Mouse (Mus musculus): Measurements from ENCODE around the gene Lrrc74b. TPM values are rescaled to one million over a fixed set of nuclear protein-coding genes. Genes with fewer than 3 reads are reported as not detected.

Lrrc74b gene
- polyA plus RNA-seq, 1 experiment from 2014 or later, result 0.05 TPM

DNA sequence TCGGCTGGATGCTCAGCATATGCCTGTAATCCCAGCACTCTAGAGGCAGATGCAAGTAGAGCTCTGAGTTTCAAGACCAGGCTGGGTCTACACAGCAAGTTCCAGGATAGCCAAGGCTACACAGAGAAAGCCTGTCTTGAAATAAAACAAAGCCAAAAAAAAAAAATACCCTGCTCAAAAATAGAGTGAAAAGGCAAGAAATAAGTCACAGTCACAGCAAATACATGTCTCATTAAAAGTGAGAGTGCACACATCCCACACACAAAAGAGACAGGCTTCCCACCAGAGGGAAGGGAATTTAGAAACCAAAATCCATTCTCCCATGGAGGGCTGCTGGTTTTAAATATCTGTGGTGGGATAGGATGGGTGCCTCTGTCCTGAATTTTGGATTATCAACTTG lies 2.5 kb upstream of the Lrrc74b start:
- peaks cover 10% of the 10 kb centered on the region for H3K4me1 ChIP-seq (ENCODE audit: insufficient read depth)
- ATAC-seq (no peak), DNase-seq (no peak)
- TF ChIP-seq CTCF (IDR thresholded peaks at IDR 0.05; ENCODE audit: low read depth), result no peak
- no peak for TF ChIP-seq EP300 (IDR thresholded peaks at IDR 0.05; ENCODE audit: low read depth)
- H3K4me3 ChIP-seq (ENCODE audit: low read depth, low read length), result no peak overlapping the region
- H3K9ac ChIP-seq (replicated peaks), result no peak overlapping the region
- no peak overlapping the region for H3K4me2 ChIP-seq (ENCODE audit: low read depth, low read length)
- H3K27ac ChIP-seq (ENCODE audit: low read depth), result no peak overlapping the region
- no peaks in the 10 kb centered on the region for H3K36me3 ChIP-seq (replicated peaks; ENCODE audit: insufficient read depth, low read length)
- no peaks in the 10 kb centered on the region for H3K9me3 ChIP-seq (ENCODE audit: low read length)
- 26% methylated on average over 1 of the region's 1 CpGs for WGBS (ENCODE audit: insufficient replicate concordance)
- H3K27me3 ChIP-seq (ENCODE audit: insufficient read depth, low read length), result peaks cover 14% of the 10 kb centered on the region

DNA sequence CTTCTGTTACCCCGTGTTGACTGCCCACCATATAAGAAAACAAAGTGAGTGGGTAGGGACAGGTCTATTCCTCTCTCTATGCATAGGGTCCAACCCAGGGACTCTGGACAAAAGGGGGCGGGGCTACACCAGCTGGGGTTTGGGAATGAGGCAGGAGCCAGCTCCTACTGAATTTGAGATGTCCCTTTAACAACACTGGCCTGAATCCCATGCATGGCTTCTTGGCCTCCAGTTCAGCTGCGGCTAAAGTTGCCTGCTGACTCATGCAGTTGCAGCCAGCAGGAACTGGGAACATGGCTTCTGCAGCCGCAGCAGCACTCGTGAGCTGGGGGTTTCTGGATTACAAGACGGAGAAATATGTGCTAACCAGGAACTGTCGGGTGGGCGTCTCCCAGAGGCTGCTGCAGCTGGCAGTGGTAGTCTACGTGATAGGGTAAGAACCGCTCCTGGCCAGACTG lies 733 bp upstream of the Lrrc74b start, which contains the start of gene P2rx6:
Gene P2rx6, plus strand, starts transcription at position 135 of the 458 bp plus-strand sequence.
- Histone ChIP-seq H3K27ac (ENCODE audit: low read depth) (no peak within 1 kb of the TSS), H3K9me3 (ENCODE audit: low read length) (no peaks in the 10 kb centered on the region), H3K4me2 (ENCODE audit: low read depth, low read length) (peak within 1 kb of the TSS; percentile 44), H3K4me1 (ENCODE audit: insufficient read depth) (peaks cover 13% of the 10 kb centered on the region), H3K27me3 (ENCODE audit: insufficient read depth, low read length) (peaks cover 14% of the 10 kb centered on the region), H3K4me3 (ENCODE audit: low read depth, low read length) (0 out of 2 replicates have a peak within 1 kb of the TSS, but pooled peaks have one; percentile 4), H3K36me3 (replicated peaks; ENCODE audit: insufficient read depth, low read length) (no peaks in the 10 kb centered on the region), H3K9ac (replicated peaks) (no peak within 1 kb of the TSS)
- DNase-seq, result peak; percentile 31
- TF ChIP-seq EP300 (IDR thresholded peaks at IDR 0.05; ENCODE audit: low read depth) (no peak), CTCF (IDR thresholded peaks at IDR 0.05; ENCODE audit: low read depth) (no peak)
- peak; percentile 14; the same call in 1 of the 2 replicates for ATAC-seq
- 3% methylated on average over 10 of the region's 10 CpGs for WGBS (ENCODE audit: insufficient replicate concordance)

DNA sequence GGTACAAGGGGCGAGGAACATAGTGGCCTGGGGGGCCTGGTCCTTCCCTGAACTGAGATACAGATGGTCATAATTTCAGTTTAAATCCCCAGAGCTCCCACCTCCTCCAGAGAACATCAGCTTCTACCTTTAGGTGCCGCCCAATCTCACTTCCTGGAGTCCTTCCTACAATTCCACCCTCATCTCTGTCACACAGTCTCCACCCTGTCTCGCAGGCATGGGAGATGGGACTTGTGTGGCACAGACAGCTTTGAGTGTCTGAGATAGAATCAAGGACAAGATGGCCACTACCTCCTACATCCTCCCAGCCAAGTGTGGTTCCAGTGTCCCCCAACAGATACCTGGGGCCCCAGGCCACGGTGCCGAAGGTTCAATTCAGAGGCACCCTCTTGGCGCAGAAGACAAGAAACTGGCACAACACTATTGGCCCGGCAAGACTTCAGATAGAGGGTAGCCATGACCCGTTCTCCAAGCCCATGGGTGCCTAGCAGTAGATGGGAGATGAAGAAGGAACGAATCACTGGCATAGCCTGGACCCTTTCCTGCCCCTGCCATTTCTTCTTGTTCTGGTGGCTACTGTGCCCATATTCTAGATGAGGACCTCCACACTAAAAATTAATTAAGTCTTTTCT lies 1.5 kb downstream of the Lrrc74b start:
- H3K9ac ChIP-seq (replicated peaks), result no peak overlapping the region
- peaks cover 13% of the 10 kb centered on the region for H3K4me1 ChIP-seq (ENCODE audit: insufficient read depth)
- no peak overlapping the region for H3K27ac ChIP-seq (ENCODE audit: low read depth)
- no peak for TF ChIP-seq EP300 (IDR thresholded peaks at IDR 0.05; ENCODE audit: low read depth)
- no peak for TF ChIP-seq CTCF (IDR thresholded peaks at IDR 0.05; ENCODE audit: low read depth)
- no peak for DNase-seq
- H3K4me3 ChIP-seq (ENCODE audit: low read depth, low read length), result no peak overlapping the region
- no peak for ATAC-seq
- H3K4me2 ChIP-seq (ENCODE audit: low read depth, low read length), result no peak overlapping the region
- H3K36me3 ChIP-seq (replicated peaks; ENCODE audit: insufficient read depth, low read length), result no peaks in the 10 kb centered on the region
- 66% methylated on average over 9 of the region's 9 CpGs for WGBS (ENCODE audit: insufficient replicate concordance)
- no peaks in the 10 kb centered on the region for H3K9me3 ChIP-seq (ENCODE audit: low read length)
- H3K27me3 ChIP-seq (ENCODE audit: insufficient read depth, low read length), result peaks cover 14% of the 10 kb centered on the region

DNA sequence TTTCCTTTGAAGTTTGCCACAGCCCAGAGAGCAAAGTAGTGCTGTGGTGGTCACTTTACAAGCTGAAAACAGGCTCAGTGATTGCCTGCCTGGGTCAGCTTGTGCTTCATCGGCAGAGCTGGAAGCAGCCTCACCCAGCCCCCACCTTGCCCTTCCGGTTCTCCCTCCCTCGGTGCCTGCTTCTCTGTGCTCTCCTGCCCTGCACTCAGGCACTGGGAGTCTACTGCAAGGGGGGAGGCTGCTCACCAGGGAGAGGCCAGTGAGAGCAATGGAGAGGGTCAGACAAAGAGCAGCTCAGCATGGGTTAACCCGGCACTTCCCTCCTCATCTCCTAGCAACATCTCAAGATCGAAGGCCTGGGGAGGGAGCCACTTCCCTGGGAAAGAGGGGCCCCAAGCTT lies 2.2 kb downstream of the Lrrc74b start:
- DNase-seq (no peak), ATAC-seq (no peak)
- H3K4me2 ChIP-seq (ENCODE audit: low read depth, low read length), result peak overlapping the region; percentile 58
- H3K9me3 ChIP-seq (ENCODE audit: low read length), result no peaks in the 10 kb centered on the region
- no peak overlapping the region for H3K27ac ChIP-seq (ENCODE audit: low read depth)
- no peak overlapping the region; the same call in 1 of the 2 replicates for H3K9ac ChIP-seq (replicated peaks)
- peaks cover 14% of the 10 kb centered on the region for H3K27me3 ChIP-seq (ENCODE audit: insufficient read depth, low read length)
- no peak overlapping the region for H3K4me3 ChIP-seq (ENCODE audit: low read depth, low read length)
- H3K36me3 ChIP-seq (replicated peaks; ENCODE audit: insufficient read depth, low read length), result no peaks in the 10 kb centered on the region
- peaks cover 20% of the 10 kb centered on the region for H3K4me1 ChIP-seq (ENCODE audit: insufficient read depth)
- TF ChIP-seq CTCF (IDR thresholded peaks at IDR 0.05; ENCODE audit: low read depth) (no peak), EP300 (IDR thresholded peaks at IDR 0.05; ENCODE audit: low read depth) (no peak)
- WGBS (ENCODE audit: insufficient replicate concordance), result 2% methylated on average over 5 of the region's 5 CpGs

DNA sequence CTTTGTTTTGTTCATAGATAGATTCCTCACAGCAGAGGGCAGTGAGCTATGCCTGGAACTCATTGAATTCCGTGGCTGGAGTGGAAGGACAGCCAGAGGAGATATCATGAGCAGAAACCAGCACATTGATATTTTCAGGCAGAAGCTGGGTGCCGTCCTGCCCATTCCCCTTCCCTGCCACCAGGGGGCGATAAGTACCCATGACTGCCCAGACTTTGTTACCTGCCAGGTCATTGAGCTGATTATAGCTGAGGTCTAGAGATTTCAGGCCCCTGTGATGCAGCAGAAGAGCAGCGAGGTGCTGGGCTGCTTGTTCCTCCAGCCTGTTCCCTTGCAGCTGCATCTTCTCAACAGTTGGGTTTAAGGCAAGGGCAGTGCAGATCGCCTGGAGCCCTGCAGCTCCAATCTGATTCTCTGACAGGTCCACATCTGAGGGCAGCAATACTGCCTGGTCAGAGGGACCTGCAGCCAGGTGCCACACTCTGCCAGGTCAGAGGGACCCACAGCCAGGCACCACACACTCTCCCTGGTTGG lies 3.0 kb downstream of the Lrrc74b start:
- DNase-seq (peak; percentile 81), ATAC-seq (peak; percentile 40; the same call in 1 of the 2 replicates)
- 2% methylated on average over 5 of the region's 5 CpGs for WGBS (ENCODE audit: insufficient replicate concordance)
- peak overlapping the region; percentile 58; the same call in 1 of the 2 replicates for H3K4me2 ChIP-seq (ENCODE audit: low read depth, low read length)
- H3K4me3 ChIP-seq (ENCODE audit: low read depth, low read length), result no peak overlapping the region
- H3K4me1 ChIP-seq (ENCODE audit: insufficient read depth), result peaks cover 27% of the 10 kb centered on the region
- H3K36me3 ChIP-seq (replicated peaks; ENCODE audit: insufficient read depth, low read length), result no peaks in the 10 kb centered on the region
- H3K9ac ChIP-seq (replicated peaks), result no peak overlapping the region
- H3K27ac ChIP-seq (ENCODE audit: low read depth), result no peak overlapping the region
- H3K9me3 ChIP-seq (ENCODE audit: low read length), result no peaks in the 10 kb centered on the region
- H3K27me3 ChIP-seq (ENCODE audit: insufficient read depth, low read length), result peaks cover 14% of the 10 kb centered on the region
- TF ChIP-seq EP300 (IDR thresholded peaks at IDR 0.05; ENCODE audit: low read depth), result no peak
- TF ChIP-seq CTCF (IDR thresholded peaks at IDR 0.05; ENCODE audit: low read depth), result peak; percentile 99

DNA sequence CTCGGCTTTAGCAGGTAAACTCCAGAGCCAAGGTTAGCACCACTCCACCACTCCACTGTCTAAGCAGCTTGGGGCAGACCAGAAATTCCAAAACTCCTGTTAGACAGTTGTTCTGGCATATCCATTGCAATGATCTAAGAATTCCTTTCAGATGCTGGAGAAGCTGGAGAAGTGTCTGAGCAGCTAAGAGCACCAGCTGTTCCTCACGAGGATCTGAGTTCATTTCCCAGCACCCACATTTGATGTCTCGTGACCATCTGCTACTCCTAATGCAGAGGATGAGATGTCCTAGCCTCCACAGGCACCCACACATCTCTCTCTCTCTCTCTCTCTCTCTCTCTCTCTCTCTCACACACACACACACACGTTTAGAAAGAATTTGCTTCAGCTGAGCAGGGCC lies 4.1 kb downstream of the Lrrc74b start:
- 62% methylated on average over 4 of the region's 4 CpGs for WGBS (ENCODE audit: insufficient replicate concordance)

More for the DNA sequence above, 4.1 kb downstream of the Lrrc74b start:
- TF ChIP-seq EP300 (IDR thresholded peaks at IDR 0.05; ENCODE audit: low read depth) (no peak), CTCF (IDR thresholded peaks at IDR 0.05; ENCODE audit: low read depth) (no peak)
- no peaks in the 10 kb centered on the region for H3K36me3 ChIP-seq (replicated peaks; ENCODE audit: insufficient read depth, low read length)
- no peak overlapping the region for H3K4me2 ChIP-seq (ENCODE audit: low read depth, low read length)
- DNase-seq, result no peak
- H3K27ac ChIP-seq (ENCODE audit: low read depth), result no peak overlapping the region
- no peak overlapping the region for H3K4me3 ChIP-seq (ENCODE audit: low read depth, low read length)
- no peak for ATAC-seq
- no peaks in the 10 kb centered on the region for H3K9me3 ChIP-seq (ENCODE audit: low read length)
- no peak overlapping the region for H3K9ac ChIP-seq (replicated peaks)
- peaks cover 31% of the 10 kb centered on the region for H3K4me1 ChIP-seq (ENCODE audit: insufficient read depth)
- H3K27me3 ChIP-seq (ENCODE audit: insufficient read depth, low read length), result peaks cover 3% of the 10 kb centered on the region

Measured in liver, postnatal 0 days (tissue).